Mouse (Mus musculus) left cerebral cortex, adult 8-10 months (tissue): ENCODE data around the gene 4933425L06Rik. TPM values are rescaled to one million over a fixed set of nuclear protein-coding genes. Genes with fewer than 3 reads are reported as not detected.

Experiments
- DNase-seq, 2 experiments: peaks; one replicate each; pipeline ENCODE4 v3.0.0; 2022; ENCODE audit warnings: low spot score in 2 of 2
- total RNA-seq, 4 experiments: library from RNA; stranded (reverse); gene quantifications; 2 replicates each; pipeline ENCODE4 v1.2.4; 2022

4933425L06Rik gene
- total RNA-seq, result not detected

DNA sequence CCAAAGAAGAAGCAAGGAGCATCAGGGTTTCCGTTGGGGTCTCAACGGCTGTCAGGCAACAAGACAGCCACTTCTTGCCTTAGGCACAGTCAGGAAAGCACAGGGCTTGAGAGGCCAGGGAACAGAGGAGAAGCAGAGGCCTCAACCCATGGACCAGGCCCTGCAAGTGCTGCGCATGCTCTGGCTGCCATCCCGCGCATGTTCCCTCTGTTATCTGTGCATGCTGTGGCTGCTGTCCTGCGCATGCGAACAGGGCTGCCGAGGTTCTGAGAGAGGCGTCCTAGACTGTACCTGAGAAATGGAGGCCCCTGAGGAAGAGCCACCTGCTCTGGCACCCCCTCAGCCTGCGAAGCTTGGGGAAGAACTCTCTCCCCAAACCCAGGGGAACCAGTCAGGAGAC, at the start of gene 4933425L06Rik:
4933425L06Rik (plus strand) TSS at position 261 of the 400 bp plus-strand sequence.
- no peak for DNase-seq

DNA sequence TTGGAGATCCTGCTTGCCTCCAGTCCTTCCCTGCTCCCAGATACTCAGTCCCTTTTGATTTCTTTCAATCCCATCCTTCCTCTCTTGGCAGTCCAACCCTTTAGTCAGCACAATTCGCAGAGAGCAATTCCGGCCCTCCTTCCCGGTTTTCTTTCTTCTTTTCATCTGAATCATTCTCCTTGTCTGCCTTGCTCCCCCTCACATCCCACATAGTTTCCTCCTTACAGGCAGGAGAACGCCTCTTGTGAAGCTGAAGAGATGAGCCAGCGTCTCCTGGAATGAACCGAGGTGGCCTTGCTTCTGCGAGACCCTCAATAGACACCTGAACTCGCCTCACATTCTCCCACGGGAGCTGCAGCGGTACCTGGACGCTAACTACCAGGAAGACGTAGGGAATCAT, 44.1 kb upstream of the 4933425L06Rik start:
- peak; percentile 30 to 59 for DNase-seq

DNA sequence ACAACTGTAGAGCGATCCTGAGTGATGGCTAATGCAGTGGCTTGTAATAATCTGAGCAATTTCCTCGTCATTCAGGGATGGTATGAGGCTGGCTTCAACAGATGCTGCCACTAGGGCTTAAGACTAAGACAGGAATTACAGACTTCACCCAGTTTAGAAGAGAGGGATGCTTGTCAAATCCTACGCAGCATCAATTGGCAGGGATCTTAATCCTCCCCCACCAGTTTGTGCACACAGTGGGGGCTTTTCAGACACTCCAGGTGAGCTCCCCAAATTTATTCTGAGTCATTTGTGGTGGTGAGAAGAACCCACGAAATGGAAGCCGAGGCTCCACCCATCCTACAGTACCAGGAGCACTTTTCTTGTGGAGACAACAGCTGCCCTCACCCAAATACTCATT, 43.6 kb upstream of the 4933425L06Rik start:
- DNase-seq, result no peak

DNA sequence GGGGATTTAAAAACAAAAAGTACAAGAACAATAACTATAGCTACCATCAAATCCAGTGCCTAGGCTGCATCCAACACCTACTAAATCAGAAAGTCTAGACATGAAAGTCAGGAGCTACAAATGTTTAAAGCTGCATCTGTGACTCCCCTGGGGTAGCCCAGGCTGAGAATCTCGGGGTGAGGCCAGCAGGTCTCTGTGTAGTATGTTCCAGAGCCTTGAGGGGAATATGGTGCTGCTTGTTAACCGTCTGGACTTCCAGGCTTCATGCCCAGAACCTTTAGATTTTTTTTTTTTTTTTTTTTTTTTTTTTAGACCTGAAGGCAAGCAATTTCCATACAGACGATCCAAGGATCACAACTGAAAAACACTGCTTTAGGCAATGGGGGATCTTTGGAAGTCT, 38.0 kb upstream of the 4933425L06Rik start:
- DNase-seq, result no peak

DNA sequence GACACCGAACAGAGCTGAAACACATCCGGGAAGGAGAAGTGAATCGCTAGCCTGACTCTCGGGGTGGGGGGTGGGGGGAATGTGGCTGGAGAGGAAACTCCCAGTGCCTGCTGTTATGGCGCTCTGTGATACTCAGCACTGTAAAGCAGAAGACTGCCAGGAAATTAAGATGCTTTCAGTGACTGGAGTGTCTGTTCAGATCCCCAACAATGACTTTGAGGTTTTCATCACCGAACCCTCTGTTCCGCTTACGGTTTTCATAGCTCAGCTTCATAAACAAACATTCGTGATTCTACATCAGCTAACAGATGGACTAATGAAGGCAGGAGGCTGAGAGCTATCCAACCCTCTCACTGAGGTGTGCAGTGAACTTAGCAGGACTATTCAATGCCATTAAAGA, 34.5 kb upstream of the 4933425L06Rik start:
- no peak for DNase-seq

DNA sequence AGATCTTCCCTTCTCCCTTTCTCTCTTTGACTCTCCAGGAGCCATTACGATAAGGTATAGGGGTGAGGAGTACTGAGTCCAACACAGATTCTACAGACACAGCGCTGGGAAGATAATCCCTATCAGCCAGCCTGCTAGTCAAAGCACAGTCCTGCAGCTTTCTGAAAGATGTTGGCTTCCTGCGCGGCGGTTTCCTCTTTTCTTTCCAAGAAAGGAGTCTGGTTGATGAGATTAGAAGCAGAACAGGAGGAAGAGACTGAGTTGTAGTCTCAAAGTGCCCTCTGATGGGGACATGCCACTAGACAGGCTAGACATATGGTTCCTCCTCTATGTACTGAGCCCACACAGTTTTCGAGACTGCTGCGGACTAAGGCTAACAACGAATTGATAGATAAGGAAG, 33.3 kb upstream of the 4933425L06Rik start:
- DNase-seq, result no peak

DNA sequence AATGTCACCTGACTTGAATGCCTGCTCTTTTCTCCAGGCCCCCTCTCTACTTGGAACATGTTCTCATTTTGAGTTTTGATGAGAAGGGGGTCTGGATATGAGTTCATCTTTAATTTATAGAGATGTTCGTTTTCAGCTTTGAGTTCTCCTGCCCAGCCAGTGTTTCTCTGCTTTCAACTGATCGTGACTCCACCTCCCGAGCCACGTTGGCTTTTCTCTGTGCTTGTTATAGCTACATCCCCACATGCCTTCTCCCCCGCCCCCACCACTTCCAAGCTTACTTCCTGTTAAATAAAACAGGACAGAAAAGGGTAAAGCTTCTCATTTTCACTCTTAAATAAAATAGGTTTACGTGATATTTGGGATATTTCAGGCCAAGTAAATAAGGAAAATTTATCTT, 30.5 kb upstream of the 4933425L06Rik start:
- DNase-seq, result no peak

DNA sequence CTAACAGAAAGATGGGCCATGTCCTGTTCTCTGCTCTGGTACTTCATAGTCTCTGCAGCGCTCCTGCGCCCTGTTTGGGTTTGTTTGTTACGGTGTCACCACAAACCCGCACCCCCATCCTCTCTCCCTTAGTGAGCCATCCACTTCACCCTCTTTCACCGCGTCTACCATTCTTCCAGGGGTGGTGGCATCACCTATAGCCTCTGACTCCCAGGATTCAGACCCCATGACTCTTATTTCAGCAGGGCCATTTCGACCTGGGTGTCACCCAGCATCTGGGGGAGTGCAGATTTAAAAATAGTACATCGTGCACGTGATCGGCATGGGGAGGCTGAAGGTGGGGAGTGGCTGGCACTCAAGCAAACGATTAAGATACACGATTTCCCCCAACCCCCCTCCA, 28.3 kb upstream of the 4933425L06Rik start:
- peak; percentile 42 to 46 for DNase-seq

DNA sequence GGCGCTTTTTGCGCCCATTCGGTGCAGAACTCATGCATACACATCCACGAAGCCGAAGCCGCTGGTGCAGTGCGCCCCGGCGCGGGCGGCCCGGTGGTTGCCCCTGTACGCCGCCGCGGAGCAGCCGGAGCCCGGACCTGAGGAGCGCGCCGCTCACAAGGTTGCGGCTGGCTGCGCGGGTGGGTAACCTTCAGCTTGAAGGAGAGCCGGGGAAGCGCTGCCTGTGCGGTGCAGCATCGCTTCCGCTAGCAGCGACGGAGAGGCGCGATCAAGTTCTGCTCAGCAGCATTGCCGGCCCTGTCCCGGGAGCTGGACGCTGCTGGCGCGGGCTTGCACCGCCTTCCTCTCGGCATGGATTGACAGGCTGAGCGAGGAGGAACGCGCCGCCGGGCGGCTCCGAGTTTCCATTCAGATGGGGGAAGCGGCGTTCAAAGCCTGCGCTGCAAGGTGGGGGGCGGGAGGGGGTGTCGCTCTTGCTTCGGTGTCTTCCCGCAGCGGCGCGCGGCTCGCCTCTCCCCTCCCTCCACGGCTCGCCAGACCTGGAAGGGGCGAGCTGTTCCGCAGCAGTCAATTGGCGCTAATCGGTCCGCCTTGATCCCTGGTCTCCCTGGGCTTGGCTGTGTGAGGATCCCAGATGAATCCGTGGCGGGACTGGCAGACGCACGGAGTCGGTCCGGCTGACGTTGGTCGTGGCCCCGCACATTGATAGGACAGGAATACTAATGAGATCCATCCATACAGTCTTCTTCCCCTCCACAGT, 27.6 kb upstream of the 4933425L06Rik start, which contains the start of gene Rgs7bp:
Rgs7bp (minus strand) TSS at position 750 of the 760 bp plus-strand sequence.
- peak; percentile 69 to 86 for DNase-seq

DNA sequence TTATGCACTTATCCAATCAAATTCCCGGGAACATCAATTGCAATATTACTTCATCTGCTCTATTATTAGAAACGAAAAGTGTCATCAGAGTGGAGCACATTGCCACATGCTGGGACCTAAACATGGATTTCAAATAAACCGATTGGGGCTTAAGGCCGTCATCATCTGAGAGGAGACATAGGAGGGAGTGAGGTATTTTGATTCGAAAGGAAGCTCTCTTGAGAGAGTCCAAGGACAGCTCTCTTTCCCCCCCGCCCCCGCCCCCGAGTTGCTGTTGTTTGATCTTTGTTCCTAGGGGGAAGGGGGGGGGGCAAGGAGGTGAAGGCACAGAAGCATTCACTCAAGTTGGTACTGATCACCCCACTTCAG, 27.0 kb upstream of the 4933425L06Rik start:
- DNase-seq, result no peak

DNA sequence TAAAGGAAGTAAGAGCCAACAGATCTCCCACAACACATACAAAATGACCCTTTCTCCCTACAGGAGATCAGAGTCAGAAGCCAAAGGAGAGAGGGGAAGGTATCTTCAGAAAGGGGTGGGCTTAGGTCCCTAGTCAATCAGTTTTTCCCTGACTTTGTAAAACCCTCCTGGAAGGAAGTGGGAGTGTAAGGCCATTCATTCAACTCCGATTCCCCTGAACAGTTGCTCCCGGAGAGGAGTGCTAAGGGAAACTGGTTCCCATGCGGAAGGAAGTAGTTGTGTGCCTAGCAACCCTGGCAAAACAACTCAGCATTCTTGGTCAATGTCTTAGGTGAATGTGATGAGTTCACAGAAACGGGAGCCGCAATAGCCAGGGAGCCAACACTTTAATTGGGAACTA, 26.5 kb upstream of the 4933425L06Rik start:
- no peak for DNase-seq

DNA sequence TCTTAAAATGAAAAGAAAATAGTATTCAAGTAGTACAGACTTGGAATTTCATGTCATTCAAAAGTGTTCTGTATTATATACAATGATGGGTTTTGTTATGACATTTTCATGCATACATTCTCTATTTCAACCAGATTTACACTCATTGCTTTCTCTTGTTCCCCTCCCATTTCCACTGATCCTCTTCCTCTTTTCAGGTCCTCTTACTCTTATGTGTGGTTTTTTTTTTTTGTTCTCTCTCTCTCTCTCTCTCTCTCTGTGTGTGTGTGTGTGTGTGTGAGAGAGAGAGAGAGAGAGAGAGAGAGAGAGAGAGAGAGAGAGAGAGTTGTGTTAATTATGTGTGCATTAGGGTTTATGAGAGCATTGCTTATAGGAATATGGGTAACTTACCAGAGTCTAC, 15.8 kb upstream of the 4933425L06Rik start:
- DNase-seq, result no peak

DNA sequence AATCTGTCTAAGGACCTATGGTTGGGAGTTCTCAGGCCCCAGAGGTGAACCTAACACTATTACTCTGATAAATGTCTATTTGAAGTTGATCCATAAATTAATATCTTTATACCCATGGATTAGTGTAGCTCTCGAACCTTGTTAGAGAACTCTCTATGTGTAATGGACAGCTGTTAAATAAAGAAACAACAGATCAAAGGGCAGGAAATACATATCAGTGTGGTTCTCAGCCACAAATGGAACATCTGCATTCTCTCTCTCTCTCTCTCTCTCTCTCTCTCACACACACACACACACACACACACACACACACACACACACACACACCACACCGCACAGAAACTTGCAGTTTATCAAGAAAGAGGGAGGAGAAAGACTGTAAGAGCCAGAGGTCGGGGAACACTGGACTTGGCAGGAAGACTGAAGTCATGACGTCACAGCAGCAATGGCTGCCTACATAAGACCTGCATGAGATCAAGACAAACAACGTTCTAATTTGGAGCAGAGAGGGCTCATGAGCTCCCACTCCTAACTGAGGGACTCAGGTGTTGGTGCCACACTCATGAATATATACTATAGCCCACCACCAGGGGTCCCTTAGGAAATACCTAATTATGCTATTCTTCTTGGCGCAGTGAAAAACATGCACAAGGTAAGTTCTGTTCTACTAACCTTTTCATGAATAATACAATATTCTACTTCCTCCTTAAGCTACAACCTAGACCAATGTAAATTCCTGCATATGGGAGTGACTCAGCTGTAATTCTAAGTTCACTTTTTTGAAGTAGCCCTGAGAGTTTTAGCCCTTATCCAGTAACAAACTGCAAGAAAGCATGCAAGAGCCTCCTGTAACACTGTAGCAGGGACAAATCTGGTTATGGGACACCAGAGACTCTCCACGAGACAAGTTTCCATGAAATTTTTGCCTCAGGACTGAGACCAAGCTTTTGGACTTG, 14.8 kb upstream of the 4933425L06Rik start:
- no peak for DNase-seq

DNA sequence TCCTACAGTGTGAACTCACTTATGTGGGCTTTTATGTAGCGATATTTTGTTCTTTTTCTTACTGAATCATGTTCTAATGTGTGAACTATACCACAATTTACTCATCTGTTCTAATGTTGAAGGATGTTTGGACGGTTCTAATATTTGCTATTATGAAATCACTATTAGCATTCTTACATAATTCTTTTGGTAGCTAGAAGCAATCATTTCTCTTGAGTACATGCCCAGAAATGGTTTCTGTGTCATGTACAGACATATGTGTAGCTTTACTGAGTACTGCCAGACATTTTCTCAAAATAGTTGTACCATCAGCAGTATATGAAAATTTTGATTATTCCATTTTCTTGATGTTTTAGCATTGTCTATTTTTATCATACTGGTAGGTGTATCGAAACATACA, 7.4 kb downstream of the 4933425L06Rik start:
- no peak for DNase-seq

DNA sequence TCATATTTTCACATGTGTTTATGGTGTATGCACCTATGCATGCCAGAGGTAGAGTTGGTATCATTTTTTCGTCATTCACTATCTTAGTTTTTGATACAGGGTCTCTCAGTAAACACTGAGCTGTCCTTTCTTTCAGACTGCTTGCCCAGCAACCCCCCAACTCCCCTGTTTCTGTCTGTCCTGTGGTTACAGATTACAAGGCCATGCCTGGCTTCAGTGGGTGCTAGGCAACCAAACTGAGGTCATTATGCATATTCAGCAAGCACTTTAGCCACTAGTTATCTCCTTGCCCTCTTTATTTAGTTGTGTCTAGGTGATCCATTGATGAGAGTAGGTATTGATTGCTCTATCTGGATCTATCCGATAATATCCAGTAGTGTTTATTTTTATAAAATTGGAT, 14.4 kb downstream of the 4933425L06Rik start:
- no peak for DNase-seq

DNA sequence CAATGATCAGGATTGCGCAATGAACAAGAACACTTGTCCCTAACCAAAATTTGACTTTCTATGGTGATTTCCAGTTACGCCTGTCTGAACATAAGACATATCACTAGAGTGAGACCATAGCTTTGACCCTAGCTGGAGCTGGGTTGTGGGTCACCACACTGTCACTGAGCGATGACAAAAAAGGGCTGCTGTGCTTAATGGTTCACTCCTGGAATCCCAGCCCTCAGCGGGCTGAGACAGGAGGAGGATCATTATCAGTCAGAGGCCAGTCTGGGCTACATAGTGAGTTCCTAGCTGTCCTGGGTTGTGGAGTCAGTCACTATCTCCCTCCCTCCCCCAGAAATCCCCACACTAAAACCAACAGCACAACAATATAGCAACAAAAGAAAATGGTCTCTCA, 18.8 kb downstream of the 4933425L06Rik start:
- DNase-seq, result no peak

DNA sequence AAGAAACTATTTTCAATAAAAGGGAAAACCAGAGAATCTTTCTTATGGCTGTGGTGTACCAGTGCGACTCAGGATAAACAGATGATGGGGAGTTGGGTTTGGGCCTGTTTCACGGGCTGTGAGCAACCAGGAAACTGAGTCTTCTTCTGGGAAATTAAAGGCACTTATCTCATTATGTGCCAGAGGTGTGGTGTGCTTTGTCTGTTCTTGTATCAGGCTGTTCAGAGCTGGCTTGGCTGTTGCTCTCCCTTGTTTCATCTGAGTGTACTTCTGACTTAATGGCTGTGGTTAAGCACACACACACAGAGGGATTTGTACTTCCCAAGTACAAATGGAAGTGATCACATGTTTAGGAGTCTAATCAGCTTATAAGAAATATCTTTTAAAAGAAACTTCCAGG, 22.5 kb downstream of the 4933425L06Rik start:
- DNase-seq, result no peak

DNA sequence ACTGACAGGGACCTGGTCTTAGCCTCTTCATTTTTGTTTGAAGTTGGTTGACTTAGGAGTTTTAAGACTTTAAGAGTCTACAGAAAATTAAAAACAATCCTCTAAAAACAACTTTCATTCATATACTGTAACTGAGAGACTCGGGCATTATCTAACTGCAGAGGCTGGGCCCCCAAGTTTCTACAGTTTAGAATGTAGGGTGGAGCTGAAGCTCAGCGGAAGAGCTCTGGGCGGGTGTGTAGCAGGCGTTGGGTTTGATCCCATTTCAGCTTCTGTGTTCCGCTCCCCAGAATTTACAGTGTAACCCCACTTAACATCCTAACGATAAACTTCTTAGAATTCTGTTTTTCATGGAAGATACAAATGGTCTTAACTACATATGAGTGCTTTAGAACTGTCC, 29.7 kb downstream of the 4933425L06Rik start:
- no peak for DNase-seq

DNA sequence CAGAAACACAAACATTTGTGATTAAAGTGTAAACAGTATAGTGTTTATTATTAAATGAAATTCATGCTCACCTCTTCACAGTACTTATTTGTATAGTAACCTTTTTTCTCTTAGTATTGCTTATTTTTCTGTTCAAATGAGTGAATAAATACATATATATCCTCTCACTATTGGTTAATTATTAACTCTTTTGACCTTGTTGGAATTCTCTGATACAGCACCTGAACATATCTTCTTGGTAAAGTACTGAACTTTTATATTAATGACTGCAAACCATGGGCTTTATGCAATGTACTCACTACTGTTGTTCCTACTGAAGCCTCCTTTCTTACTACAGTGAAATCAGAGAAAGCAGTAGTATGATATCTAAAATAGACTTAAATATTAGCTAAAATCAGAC, 39.7 kb downstream of the 4933425L06Rik start:
- DNase-seq, result no peak

DNA sequence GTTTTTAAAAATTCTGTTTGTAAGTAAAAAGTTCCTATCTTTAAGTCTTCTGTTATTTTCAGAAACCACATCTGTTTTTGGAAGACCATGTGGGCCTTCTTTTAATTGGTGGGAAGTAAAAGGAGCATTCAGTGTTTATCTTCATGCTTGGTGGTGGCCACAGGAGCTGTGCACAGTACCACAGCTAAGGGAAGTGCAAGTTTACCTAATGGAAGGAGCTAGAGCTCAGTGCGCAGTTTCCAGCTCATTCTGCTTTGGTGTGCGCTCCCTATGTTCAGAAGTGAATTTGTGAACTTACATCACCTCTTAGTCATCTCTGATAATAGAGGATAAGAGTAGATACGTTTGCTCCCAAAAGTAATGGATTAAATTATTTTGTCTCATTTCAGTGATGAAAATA, 40.2 kb downstream of the 4933425L06Rik start:
- no peak for DNase-seq

DNA sequence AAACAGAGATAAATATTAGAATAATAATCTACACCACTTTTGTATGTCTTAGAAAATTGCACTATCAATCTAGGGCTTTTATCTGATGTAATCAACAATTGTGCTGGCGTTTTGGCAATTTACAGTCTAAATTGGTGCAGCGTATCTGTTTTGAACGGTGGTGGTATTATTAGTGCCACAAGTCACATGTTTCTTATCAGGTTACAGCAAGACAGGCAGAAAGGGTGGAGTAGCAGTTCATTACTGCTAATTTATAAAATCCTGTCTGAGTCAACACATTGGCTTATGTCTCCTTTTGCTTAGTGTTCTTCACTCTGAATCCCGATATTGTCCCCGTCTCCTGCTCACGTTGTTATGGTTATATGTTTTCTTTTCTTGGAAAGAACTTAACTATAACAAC, 48.2 kb downstream of the 4933425L06Rik start:
- no peak for DNase-seq

DNA sequence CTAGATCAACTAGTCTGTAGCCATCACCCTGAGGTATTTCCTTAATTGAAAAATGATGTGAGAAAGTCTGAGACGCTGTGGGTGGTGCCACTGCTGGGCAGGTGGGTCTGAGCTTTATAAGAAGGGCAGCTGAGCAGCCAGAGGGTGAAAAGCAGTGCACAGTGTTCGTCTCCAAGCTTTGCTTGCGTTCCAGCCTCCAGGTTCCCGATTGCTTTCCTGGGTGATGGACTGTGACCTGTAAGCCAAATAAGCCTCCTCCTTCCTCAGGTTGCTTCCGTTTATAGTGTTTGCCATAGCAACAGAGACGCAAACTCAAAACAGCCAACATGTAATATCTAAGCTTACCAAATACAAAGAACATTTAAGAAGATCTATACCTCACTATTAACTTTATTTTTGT, 50.4 kb downstream of the 4933425L06Rik start:
- no peak for DNase-seq

DNA sequence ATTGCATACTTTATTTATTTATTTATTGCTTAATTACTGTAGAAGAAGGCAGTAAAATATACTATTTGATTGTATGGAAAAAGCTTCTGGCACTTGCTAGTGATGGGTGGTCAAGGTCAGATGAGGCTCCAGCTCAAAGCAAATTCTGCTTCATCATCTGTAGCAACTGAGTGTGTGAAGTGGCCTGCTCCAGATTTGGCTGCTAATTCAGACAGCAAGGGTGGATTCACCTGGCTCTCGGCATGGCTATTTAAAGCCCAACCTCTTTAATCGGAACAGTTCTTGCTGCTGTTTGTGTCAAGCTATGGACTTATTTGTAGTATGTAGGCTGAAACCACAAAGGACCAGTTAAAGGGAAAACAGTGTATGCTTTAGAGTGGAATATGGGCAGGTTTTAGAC, 50.9 kb downstream of the 4933425L06Rik start:
- DNase-seq, result no peak
